In the genomic region with DNA sequence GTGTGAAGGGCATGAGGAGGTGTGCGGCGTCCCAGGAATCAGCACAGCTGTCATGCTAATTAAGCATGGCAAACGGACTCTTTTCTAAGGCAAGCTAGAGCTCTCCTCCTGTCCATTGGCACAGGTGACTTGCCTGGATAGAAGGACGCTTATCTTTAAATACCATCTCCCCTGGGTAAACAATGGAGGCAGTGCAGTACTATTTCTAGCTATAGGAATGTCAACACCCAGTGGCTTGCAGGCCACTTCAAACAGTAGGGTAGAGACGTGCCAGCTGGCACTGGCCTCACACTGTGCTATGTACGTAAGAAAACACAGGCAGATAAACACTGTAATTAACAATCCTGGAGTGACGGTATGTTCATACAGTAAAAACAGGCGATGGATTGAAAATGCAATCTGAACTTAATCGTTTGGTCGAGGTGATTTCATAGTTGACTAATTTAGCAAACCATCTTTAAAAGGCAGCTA, we compare ENCODE assay signal across 9 mouse cellular contexts. TPM values are rescaled to one million over a fixed set of nuclear protein-coding genes. Genes with fewer than 3 reads are reported as not detected.
DNase-seq lines count a peak whose midpoint lies in the region; ATAC-seq lines count a peak whose summit lies in the region.
"Had no signal": no experiment of that assay in that cellular context is flagged by ENCODE, and none has a peak within 500 bp of the region (broad histone marks: within the 10 kb centered on the region; RNA-seq: fewer than 3 reads in every experiment).

No protein-coding gene starts in this region.

- H3K27ac ChIP-seq in midbrain, embryonic 14.5 days (replicated peaks; ENCODE audit: low read depth, low read length): peak overlapping the region; percentile 32; the same call in 1 of the 2 replicates
- H3K27ac ChIP-seq in midbrain, embryonic 11.5 days (ENCODE audit: low read depth, low read length): no peak overlapping the region
- no peak overlapping the region for H3K27ac ChIP-seq in neural tube, embryonic 15.5 days (replicated peaks)

- WGBS in midbrain, embryonic 14.5 days: 48% methylated on average over 10 of the region's 10 CpGs
- 60% methylated on average over 10 of the region's 10 CpGs for WGBS in midbrain, embryonic 11.5 days
- 33% methylated on average over 10 of the region's 10 CpGs for WGBS in neural tube, embryonic 15.5 days

- DNase-seq in midbrain, embryonic 14.5 days: peak; percentile 29
- DNase-seq in midbrain, embryonic 11.5 days (ENCODE audit: low spot score, missing footprints): no peak
- peak; percentile 61 to 67 for DNase-seq in heart, adult 9 months (ENCODE audit: low spot score in 2 of 2)
- DNase-seq in kidney, postnatal 10 days: peak; percentile 43
- DNase-seq in left cerebral cortex, adult 8-10 months (ENCODE audit: low spot score in 2 of 2): no peak
- DNase-seq in gastrocnemius, postnatal 4 days (ENCODE audit: low spot score in 2 of 2): no peak

- H3K27me3 ChIP-seq in midbrain, embryonic 14.5 days (ENCODE audit: control insufficient read depth, insufficient read depth, low read length): no peaks in the 10 kb centered on the region
- no peaks in the 10 kb centered on the region for H3K27me3 ChIP-seq in midbrain, embryonic 11.5 days (ENCODE audit: control insufficient read depth, insufficient read depth, low read length)
- no peaks in the 10 kb centered on the region for H3K27me3 ChIP-seq in neural tube, embryonic 15.5 days (replicated peaks)

- no peaks in the 10 kb centered on the region for H3K36me3 ChIP-seq in midbrain, embryonic 14.5 days (ENCODE audit: control insufficient read depth, insufficient read depth, low read length)
- H3K36me3 ChIP-seq in midbrain, embryonic 11.5 days (ENCODE audit: control insufficient read depth, insufficient read depth, low read length): no peaks in the 10 kb centered on the region
- H3K36me3 ChIP-seq in neural tube, embryonic 15.5 days: no peaks in the 10 kb centered on the region

- 0 out of 2 replicates have a peak, but pooled peaks cover 6% of the 10 kb centered on the region for H3K4me1 ChIP-seq in midbrain, embryonic 14.5 days (ENCODE audit: control insufficient read depth, insufficient read depth, low read length)
- no peaks in the 10 kb centered on the region for H3K4me1 ChIP-seq in midbrain, embryonic 11.5 days (ENCODE audit: control insufficient read depth, insufficient read depth, low read length)
- H3K4me1 ChIP-seq in neural tube, embryonic 15.5 days: 0 out of 2 replicates have a peak, but pooled peaks cover 8% of the 10 kb centered on the region

- H3K4me3 ChIP-seq in midbrain, embryonic 14.5 days (replicated peaks; ENCODE audit: low read depth, low read length): no peak overlapping the region
- H3K4me3 ChIP-seq in midbrain, embryonic 11.5 days (ENCODE audit: low read depth, low read length): no peak overlapping the region
- no peak overlapping the region for H3K4me3 ChIP-seq in neural tube, embryonic 15.5 days (replicated peaks)

- no peaks in the 10 kb centered on the region for H3K9me3 ChIP-seq in midbrain, embryonic 14.5 days (ENCODE audit: control insufficient read depth, low read length)
- H3K9me3 ChIP-seq in midbrain, embryonic 11.5 days (ENCODE audit: control insufficient read depth, low read length): no peaks in the 10 kb centered on the region
- no peaks in the 10 kb centered on the region for H3K9me3 ChIP-seq in neural tube, embryonic 15.5 days (replicated peaks)

- no peak overlapping the region for H3K9ac ChIP-seq in midbrain, embryonic 14.5 days (replicated peaks; ENCODE audit: low read length)
- H3K9ac ChIP-seq in midbrain, embryonic 11.5 days (ENCODE audit: low read length): no peak overlapping the region
- H3K9ac ChIP-seq in neural tube, embryonic 15.5 days (replicated peaks): no peak overlapping the region

- no peak overlapping the region for H3K4me2 ChIP-seq in midbrain, embryonic 14.5 days (ENCODE audit: low read length)
- H3K4me2 ChIP-seq in midbrain, embryonic 11.5 days: no peak overlapping the region
- no peak overlapping the region for H3K4me2 ChIP-seq in neural tube, embryonic 15.5 days

- ATAC-seq in midbrain, embryonic 14.5 days (ENCODE audit: low FRiP score, low TSS enrichment): peak; percentile 72
- ATAC-seq in midbrain, embryonic 11.5 days (ENCODE audit: low FRiP score): no peak
- ATAC-seq in neural tube, embryonic 15.5 days (ENCODE audit: low FRiP score): peak; percentile 72; the same call in 1 of the 2 replicates
- ATAC-seq in granulocyte monocyte progenitor cell, adult 5-6 weeks (replicated peaks; ENCODE audit: poor library complexity, severe bottlenecking): no peak

RNA-seq across cellular contexts. Expression of gene Nobox, which starts 28.2 kb away (rescaled TPM):
- polyA plus RNA-seq in midbrain, embryonic 14.5 days (2014; fragmentation: Nextera tagmentation; extraction: Ambion mirVana): not detected in 2 replicates
- not detected in 2 replicates for polyA plus RNA-seq in midbrain, embryonic 11.5 days (2014; fragmentation: Nextera tagmentation; extraction: Ambion mirVana)
- polyA plus RNA-seq in neural tube, embryonic 15.5 days (2015; fragmentation: Nextera tagmentation; extraction: Ambion mirVana): 0.14 TPM in 1 of 2 replicates, not detected in the other
- not detected for total RNA-seq in left cerebral cortex, adult 8-10 months (2022)
- not detected in 2 replicates for total RNA-seq in granulocyte monocyte progenitor cell, adult 5-6 weeks (2014; fragmentation: Nextera tagmentation)
- total RNA-seq in granulocyte monocyte progenitor cell, adult 5-6 weeks (2017): not detected in 2 replicates
- not detected for total RNA-seq in gastrocnemius, postnatal 4 days (2021)
- total RNA-seq: MEL had no signal

Comparison
In these comparisons a context has a peak if more than half of its experiments do, and no peak if none do; other contexts are left out.
1. ATAC-seq: peak in midbrain, embryonic 14.5 days (single experiment) and neural tube, embryonic 15.5 days (single experiment); none in midbrain, embryonic 11.5 days (single experiment) and granulocyte monocyte progenitor cell, adult 5-6 weeks (single experiment).
2. DNase-seq: peak in midbrain, embryonic 14.5 days (single experiment), heart, adult 9 months (2 of 2) and kidney, postnatal 10 days (single experiment); none in midbrain, embryonic 11.5 days (single experiment), left cerebral cortex, adult 8-10 months (0 of 2) and gastrocnemius, postnatal 4 days (0 of 2).